Mouse (Mus musculus): ENCODE measurements around the gene Nck1. TPM values are rescaled to one million over a fixed set of nuclear protein-coding genes. Genes with fewer than 3 reads are reported as not detected.

Nck1 gene
- polyA plus RNA-seq, 1 experiment from 2014 or later, result 74.7 TPM

DNA sequence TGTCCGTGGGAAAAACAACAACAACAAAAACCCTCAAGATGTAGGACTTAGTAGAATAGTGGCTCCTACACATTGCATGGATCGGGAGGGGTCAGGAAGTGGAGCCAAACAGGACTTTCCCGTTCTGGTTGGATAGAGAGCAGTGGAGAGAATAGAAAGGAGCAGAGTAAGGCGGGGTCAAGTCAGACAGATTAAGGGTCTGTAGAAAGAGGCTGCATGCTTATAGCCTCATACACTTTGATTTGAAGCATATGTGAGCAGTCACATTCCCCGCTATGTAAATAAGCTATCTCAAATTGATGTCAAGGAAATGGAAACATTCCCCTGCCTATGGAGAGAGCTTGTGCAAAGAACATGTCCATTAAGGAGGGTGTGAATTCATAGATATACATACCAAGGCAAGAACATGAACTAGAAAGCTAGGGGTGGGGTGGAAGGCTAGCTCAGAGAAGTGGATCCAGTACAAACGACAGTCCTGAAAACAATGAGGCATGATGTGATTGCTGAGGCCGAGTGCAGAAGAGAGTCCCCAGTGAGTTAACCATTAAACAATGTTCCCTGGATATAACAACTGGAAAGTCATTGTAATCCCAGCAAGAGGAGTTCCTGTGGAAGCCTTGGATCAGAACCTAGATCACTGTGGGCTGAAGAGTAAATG, 57.7 kb downstream of the Nck1 start:
- WGBS, result 82% methylated on average over 7 of the region's 7 CpGs
- DNase-seq (ENCODE audit: low spot score), result no peak
- no peak for ATAC-seq (replicated peaks; ENCODE audit: low FRiP score)

DNA sequence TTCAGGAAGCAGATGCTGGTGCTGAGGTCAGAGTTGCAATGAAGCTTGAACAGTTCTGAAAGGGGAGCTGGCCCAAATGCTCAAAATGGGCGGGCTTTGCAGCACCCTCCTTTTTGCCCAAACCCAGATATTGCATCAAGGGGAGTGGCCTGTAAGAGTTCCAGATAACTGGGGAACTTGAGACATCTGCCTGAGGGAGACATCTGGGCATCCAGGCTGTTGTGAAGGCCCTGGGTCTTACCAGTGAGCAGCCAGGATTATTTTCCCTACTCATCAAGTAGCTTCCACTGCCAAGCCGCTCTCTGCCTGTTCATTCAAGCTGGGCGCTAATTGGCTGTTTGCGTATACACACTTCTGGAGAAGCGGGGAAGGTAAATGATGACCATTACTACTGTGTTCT, 59.5 kb downstream of the Nck1 start, which contains the start of gene Il20rb:
Gene Il20rb (minus strand): TSS at position 358 of the 400 bp plus-strand sequence.
- no peak within 1 kb of the TSS for H3K4me3 ChIP-seq (ENCODE audit: low read depth, low read length)
- ATAC-seq (replicated peaks; ENCODE audit: low FRiP score), result no peak
- H3K9me3 ChIP-seq (ENCODE audit: control insufficient read depth, low read length), result no peaks in the 10 kb centered on the region
- no peak within 1 kb of the TSS for H3K4me2 ChIP-seq (ENCODE audit: low read depth, low read length, severe bottlenecking)
- no peaks in the 10 kb centered on the region for H3K4me1 ChIP-seq (replicated peaks; ENCODE audit: control insufficient read depth, insufficient read depth, low read length)
- DNase-seq (ENCODE audit: low spot score), result no peak
- H3K9ac ChIP-seq (ENCODE audit: low read length), result no peak within 1 kb of the TSS
- H3K27me3 ChIP-seq (ENCODE audit: control insufficient read depth, insufficient read depth, low read length), result no peaks in the 10 kb centered on the region
- H3K27ac ChIP-seq (ENCODE audit: low read depth, low read length), result no peak within 1 kb of the TSS
- WGBS, result 84% methylated on average over 5 of the region's 5 CpGs
- H3K36me3 ChIP-seq (ENCODE audit: control insufficient read depth, insufficient read depth, low read length), result no peaks in the 10 kb centered on the region

More for the DNA sequence above, 57.7 kb downstream of the Nck1 start:
- Histone ChIP-seq H3K27ac (ENCODE audit: low read depth, low read length) (no peak overlapping the region), H3K4me1 (replicated peaks; ENCODE audit: control insufficient read depth, insufficient read depth, low read length) (no peaks in the 10 kb centered on the region), H3K36me3 (ENCODE audit: control insufficient read depth, insufficient read depth, low read length) (no peaks in the 10 kb centered on the region), H3K4me2 (ENCODE audit: low read depth, low read length, severe bottlenecking) (no peak overlapping the region), H3K27me3 (ENCODE audit: control insufficient read depth, insufficient read depth, low read length) (no peaks in the 10 kb centered on the region), H3K4me3 (ENCODE audit: low read depth, low read length) (no peak overlapping the region), H3K9me3 (ENCODE audit: control insufficient read depth, low read length) (no peaks in the 10 kb centered on the region), H3K9ac (ENCODE audit: low read length) (no peak overlapping the region)

DNA sequence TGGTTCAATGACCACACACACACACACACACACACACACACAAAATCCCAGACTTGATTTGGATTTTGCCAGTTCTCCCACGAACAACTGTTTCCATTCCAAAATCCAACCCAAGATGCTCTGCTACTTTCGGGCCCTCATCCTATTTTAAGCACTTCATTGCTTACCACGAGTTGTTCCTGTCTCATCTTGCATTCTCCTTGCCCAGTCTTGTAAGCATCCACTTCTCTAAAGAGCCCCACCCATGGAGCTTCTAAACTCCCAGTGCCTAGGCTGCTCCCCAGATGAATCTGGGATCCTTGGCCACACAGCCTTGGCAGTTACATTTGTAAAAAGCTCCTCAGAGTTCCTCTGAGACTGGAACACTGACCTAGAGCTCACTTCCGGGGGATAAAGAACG, 62.6 kb downstream of the Nck1 start:
- 93% methylated on average over 5 of the region's 5 CpGs for WGBS
- H3K4me2 ChIP-seq (ENCODE audit: low read depth, low read length, severe bottlenecking), result no peak overlapping the region
- no peak for ATAC-seq (replicated peaks; ENCODE audit: low FRiP score)

DNA sequence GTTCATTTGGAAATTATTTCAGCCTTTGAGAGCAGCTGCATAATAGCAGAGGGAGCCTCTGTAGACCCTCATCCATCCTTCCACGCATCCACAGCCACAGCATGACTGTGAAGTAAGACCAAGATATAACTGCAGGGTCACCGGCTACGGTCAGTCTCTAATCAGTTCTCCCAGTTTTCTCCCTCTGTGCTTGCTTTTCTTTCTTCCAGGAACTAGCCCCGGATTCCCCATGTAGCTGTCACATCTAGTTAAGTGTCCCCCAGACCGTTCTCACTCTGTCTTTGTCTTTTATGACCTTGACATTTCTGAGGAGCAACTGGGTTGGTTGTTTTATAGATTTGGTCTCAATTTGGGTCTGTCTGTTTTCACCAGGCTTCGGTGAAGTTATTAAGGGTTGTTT, 64.3 kb downstream of the Nck1 start:
- Histone ChIP-seq H3K4me1 (replicated peaks; ENCODE audit: control insufficient read depth, insufficient read depth, low read length) (no peaks in the 10 kb centered on the region), H3K4me2 (ENCODE audit: low read depth, low read length, severe bottlenecking) (no peak overlapping the region), H3K27ac (ENCODE audit: low read depth, low read length) (no peak overlapping the region), H3K4me3 (ENCODE audit: low read depth, low read length) (no peak overlapping the region), H3K27me3 (ENCODE audit: control insufficient read depth, insufficient read depth, low read length) (no peaks in the 10 kb centered on the region), H3K9ac (ENCODE audit: low read length) (no peak overlapping the region), H3K9me3 (ENCODE audit: control insufficient read depth, low read length) (no peaks in the 10 kb centered on the region), H3K36me3 (ENCODE audit: control insufficient read depth, insufficient read depth, low read length) (no peaks in the 10 kb centered on the region)
- no peak for ATAC-seq (replicated peaks; ENCODE audit: low FRiP score)
- DNase-seq (ENCODE audit: low spot score), result no peak
- 82% methylated on average over 6 of the region's 6 CpGs for WGBS

More for the DNA sequence above, 62.6 kb downstream of the Nck1 start:
- Histone ChIP-seq H3K9ac (ENCODE audit: low read length) (no peak overlapping the region), H3K36me3 (ENCODE audit: control insufficient read depth, insufficient read depth, low read length) (no peaks in the 10 kb centered on the region), H3K4me3 (ENCODE audit: low read depth, low read length) (no peak overlapping the region), H3K9me3 (ENCODE audit: control insufficient read depth, low read length) (no peaks in the 10 kb centered on the region), H3K27me3 (ENCODE audit: control insufficient read depth, insufficient read depth, low read length) (no peaks in the 10 kb centered on the region), H3K27ac (ENCODE audit: low read depth, low read length) (no peak overlapping the region), H3K4me1 (replicated peaks; ENCODE audit: control insufficient read depth, insufficient read depth, low read length) (no peaks in the 10 kb centered on the region)
- DNase-seq (ENCODE audit: low spot score), result no peak

DNA sequence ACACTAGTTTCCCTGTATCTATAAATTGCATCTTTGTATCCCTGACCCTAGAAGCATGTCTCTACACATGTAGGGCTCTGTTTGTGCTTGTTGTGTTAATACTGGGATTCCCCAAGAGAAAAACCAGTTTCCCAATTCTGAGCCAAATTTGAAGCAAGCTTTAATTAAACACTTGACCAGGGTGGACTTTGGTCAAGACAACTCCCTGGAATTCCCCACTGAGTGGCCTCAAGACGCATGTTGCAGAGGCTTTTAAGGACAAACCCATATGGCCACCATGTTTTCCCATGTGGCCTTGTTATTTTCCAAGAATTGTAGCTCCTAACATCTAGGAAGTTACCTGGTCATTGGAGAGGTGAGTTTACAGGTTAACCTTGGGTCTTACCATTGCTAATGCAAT, 71.9 kb downstream of the Nck1 start:
- Histone ChIP-seq H3K27me3 (ENCODE audit: control insufficient read depth, insufficient read depth, low read length) (no peaks in the 10 kb centered on the region), H3K4me1 (replicated peaks; ENCODE audit: control insufficient read depth, insufficient read depth, low read length) (no peaks in the 10 kb centered on the region), H3K36me3 (ENCODE audit: control insufficient read depth, insufficient read depth, low read length) (no peaks in the 10 kb centered on the region), H3K27ac (ENCODE audit: low read depth, low read length) (no peak overlapping the region), H3K4me2 (ENCODE audit: low read depth, low read length, severe bottlenecking) (no peak overlapping the region), H3K9me3 (ENCODE audit: control insufficient read depth, low read length) (no peaks in the 10 kb centered on the region), H3K4me3 (ENCODE audit: low read depth, low read length) (no peak overlapping the region), H3K9ac (ENCODE audit: low read length) (no peak overlapping the region)
- no peak for ATAC-seq (replicated peaks; ENCODE audit: low FRiP score)
- no peak for DNase-seq (ENCODE audit: low spot score)
- WGBS, result 90% methylated on average over 1 of the region's 1 CpGs

GRCm38 (mm10) chr9:100473361-100473760, 72.6 kb downstream of the Nck1 start:
- H3K4me1 ChIP-seq (replicated peaks; ENCODE audit: control insufficient read depth, insufficient read depth, low read length), result no peaks in the 10 kb centered on the region
- H3K4me2 ChIP-seq (ENCODE audit: low read depth, low read length, severe bottlenecking), result no peak overlapping the region
- DNase-seq (ENCODE audit: low spot score) (no peak), ATAC-seq (replicated peaks; ENCODE audit: low FRiP score) (no peak)
- H3K36me3 ChIP-seq (ENCODE audit: control insufficient read depth, insufficient read depth, low read length), result no peaks in the 10 kb centered on the region
- H3K4me3 ChIP-seq (ENCODE audit: low read depth, low read length), result no peak overlapping the region
- no peaks in the 10 kb centered on the region for H3K27me3 ChIP-seq (ENCODE audit: control insufficient read depth, insufficient read depth, low read length)
- H3K27ac ChIP-seq (ENCODE audit: low read depth, low read length), result no peak overlapping the region
- 93% methylated on average over 6 of the region's 6 CpGs for WGBS
- no peaks in the 10 kb centered on the region for H3K9me3 ChIP-seq (ENCODE audit: control insufficient read depth, low read length)
- no peak overlapping the region for H3K9ac ChIP-seq (ENCODE audit: low read length)

GRCm38 (mm10) chr9:100472931-100473330, 73.0 kb downstream of the Nck1 start:
- H3K4me3 ChIP-seq (ENCODE audit: low read depth, low read length), result no peak overlapping the region
- no peaks in the 10 kb centered on the region for H3K36me3 ChIP-seq (ENCODE audit: control insufficient read depth, insufficient read depth, low read length)
- no peak for ATAC-seq (replicated peaks; ENCODE audit: low FRiP score)
- DNase-seq (ENCODE audit: low spot score), result no peak
- WGBS, result 93% methylated on average over 8 of the region's 8 CpGs
- H3K4me1 ChIP-seq (replicated peaks; ENCODE audit: control insufficient read depth, insufficient read depth, low read length), result no peaks in the 10 kb centered on the region
- H3K9me3 ChIP-seq (ENCODE audit: control insufficient read depth, low read length), result no peaks in the 10 kb centered on the region
- H3K27me3 ChIP-seq (ENCODE audit: control insufficient read depth, insufficient read depth, low read length), result no peaks in the 10 kb centered on the region
- H3K9ac ChIP-seq (ENCODE audit: low read length), result no peak overlapping the region
- H3K27ac ChIP-seq (ENCODE audit: low read depth, low read length), result no peak overlapping the region
- H3K4me2 ChIP-seq (ENCODE audit: low read depth, low read length, severe bottlenecking), result no peak overlapping the region

DNA sequence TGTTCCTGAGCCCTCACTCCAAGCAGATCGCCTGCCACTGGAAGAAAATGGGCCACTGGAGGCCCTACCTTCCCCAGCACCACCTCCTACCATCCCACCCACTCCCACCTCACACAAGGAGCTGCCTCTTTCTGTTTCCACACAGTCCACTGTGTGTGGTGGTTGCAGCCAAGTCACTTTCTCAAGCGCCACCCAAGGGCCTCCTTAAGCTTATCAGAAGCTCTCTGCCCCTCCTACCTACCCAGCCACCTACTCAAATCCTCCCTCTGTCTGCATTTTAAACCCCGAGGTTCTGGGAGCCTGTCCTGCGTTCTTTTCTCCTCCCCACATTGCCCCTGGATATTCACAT, 74.4 kb downstream of the Nck1 start:
- DNase-seq (ENCODE audit: low spot score) (no peak), ATAC-seq (replicated peaks; ENCODE audit: low FRiP score) (no peak)
- no peaks in the 10 kb centered on the region for H3K36me3 ChIP-seq (ENCODE audit: control insufficient read depth, insufficient read depth, low read length)
- H3K4me3 ChIP-seq (ENCODE audit: low read depth, low read length), result no peak overlapping the region
- 82% methylated on average over 4 of the region's 4 CpGs for WGBS
- H3K4me2 ChIP-seq (ENCODE audit: low read depth, low read length, severe bottlenecking), result no peak overlapping the region
- no peaks in the 10 kb centered on the region for H3K4me1 ChIP-seq (replicated peaks; ENCODE audit: control insufficient read depth, insufficient read depth, low read length)
- H3K9me3 ChIP-seq (ENCODE audit: control insufficient read depth, low read length), result no peaks in the 10 kb centered on the region
- no peak overlapping the region for H3K27ac ChIP-seq (ENCODE audit: low read depth, low read length)
- H3K9ac ChIP-seq (ENCODE audit: low read length), result no peak overlapping the region
- H3K27me3 ChIP-seq (ENCODE audit: control insufficient read depth, insufficient read depth, low read length), result no peaks in the 10 kb centered on the region

DNA sequence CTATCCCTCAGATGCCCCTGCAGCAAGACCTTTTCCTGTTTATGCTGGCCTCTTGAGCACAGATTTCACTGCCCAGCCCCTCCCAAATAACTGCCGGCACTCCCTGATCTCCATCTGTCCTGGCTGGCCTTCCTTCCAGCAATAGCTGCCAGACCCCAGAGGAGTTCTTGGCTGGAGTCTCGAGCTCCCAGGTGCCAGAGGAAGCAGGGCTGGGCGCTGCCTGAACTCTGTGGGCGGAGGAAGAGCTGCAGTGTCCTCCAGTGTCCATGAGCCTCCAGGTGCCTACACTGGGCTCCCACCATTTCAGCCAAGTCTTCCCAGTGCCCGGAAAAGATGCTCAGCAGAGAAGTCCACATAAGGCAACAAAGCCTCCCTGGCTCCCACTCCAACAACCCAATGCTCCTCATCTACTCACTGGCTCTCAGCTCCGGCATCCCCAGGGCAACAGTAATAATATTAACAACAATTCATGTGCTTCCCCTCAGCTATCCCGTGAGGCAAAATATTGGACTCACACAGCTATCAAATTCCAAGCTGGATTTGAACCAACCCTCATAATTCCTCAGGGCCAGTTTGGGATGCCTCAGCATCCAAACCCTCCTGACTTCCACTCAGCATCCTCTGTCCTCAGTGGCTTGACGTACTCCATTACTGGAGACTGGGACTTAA, 74.9 kb downstream of the Nck1 start:
- H3K4me3 ChIP-seq (ENCODE audit: low read depth, low read length), result no peak overlapping the region
- H3K27ac ChIP-seq (ENCODE audit: low read depth, low read length), result no peak overlapping the region
- no peaks in the 10 kb centered on the region for H3K36me3 ChIP-seq (ENCODE audit: control insufficient read depth, insufficient read depth, low read length)
- no peak overlapping the region for H3K9ac ChIP-seq (ENCODE audit: low read length)
- ATAC-seq (replicated peaks; ENCODE audit: low FRiP score) (no peak), DNase-seq (ENCODE audit: low spot score) (no peak)
- H3K4me2 ChIP-seq (ENCODE audit: low read depth, low read length, severe bottlenecking), result no peak overlapping the region
- H3K9me3 ChIP-seq (ENCODE audit: control insufficient read depth, low read length), result no peaks in the 10 kb centered on the region
- no peaks in the 10 kb centered on the region for H3K27me3 ChIP-seq (ENCODE audit: control insufficient read depth, insufficient read depth, low read length)
- 75% methylated on average over 8 of the region's 8 CpGs for WGBS
- H3K4me1 ChIP-seq (replicated peaks; ENCODE audit: control insufficient read depth, insufficient read depth, low read length), result no peaks in the 10 kb centered on the region

All from forebrain, embryonic 11.5 days (tissue).